Mouse (Mus musculus): ENCODE results near the gene Lrch1.

DNA sequence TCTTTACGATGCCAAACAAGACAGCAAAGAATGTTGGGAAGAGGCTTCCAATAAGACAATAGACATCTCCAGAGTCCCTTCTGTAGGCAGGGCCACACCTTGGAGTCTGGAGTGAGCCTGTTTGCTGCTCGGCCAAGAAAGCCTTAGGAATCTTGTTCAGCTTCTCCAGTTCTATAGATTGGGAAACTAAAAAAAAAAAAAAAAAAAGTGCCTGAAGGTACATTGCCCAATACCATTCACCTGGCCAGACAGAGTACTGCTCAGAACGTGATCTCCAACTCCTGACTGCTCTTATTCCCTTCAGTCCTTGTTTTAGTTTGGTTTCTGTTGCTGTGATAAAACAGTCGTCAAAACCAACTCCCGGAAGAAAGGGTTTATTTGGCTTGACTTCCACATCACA is 12.9 kb upstream of the Lrch1 start:
- TF ChIP-seq CTCF (conservative IDR thresholded peaks at IDR 0.05; ENCODE audit: low read length), result no peak
- TF ChIP-seq NANOG (IDR thresholded peaks at IDR 0.05; ENCODE audit: borderline replicate concordance, low read length), result no peak
- no peak for TF ChIP-seq POU5F1 (IDR thresholded peaks at IDR 0.05; ENCODE audit: borderline replicate concordance, low read length)

Data from E14TG2a.4 (cell line).